Mouse (Mus musculus): ENCODE measurements around the gene Sema5b.

Sema5b gene

GRCm38 (mm10) chr16:35592274-35593065 lies 51.5 kb downstream of the Sema5b start:
- DNase-seq (ENCODE audit: inconsistent ontology term) = peak; percentile 76

- no peak for DNase-seq (ENCODE audit: inconsistent ontology term)
These were observed 52.5 kb downstream of the Sema5b start for GRCm38 (mm10) chr16:35593474-35593873.

- no peak for DNase-seq (ENCODE audit: inconsistent ontology term)
These were observed 55.3 kb downstream of the Sema5b start for GRCm38 (mm10) chr16:35596241-35596640.

DNA sequence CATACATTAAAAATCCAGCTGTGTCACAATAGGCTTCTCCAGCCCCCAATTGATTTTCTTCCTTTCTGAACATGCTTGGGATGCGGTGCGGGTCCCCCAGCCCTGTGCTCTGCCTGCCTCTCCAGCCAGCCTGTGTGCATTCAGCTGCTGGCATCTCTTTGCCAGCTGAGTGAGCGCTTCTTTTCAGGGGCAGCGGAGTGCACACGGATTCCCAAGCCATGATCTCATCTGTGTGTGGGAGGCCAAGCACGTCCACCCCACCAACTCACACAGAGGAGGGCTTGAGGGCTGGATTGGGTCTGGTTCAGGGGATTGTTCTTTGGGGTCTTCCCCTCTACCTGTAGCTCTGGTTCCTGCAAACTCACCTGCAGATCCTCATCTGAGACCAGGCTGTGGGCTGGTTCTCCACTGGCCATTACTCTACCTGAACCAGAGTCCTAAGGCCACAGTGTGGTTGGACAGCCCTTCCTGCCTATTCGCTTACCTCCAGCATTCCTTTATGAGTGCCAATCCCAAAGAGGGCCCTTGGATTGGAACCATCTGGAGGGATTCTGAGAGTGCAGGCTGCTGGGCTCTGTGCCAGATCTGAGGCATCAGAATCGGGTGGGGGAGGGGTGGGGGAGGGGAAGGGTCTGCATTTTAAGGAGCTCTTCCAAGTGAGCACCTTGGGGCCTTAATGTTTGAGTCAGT lies 55.9 kb downstream of the Sema5b start:
- peak; percentile 92 for DNase-seq (ENCODE audit: inconsistent ontology term)

DNA sequence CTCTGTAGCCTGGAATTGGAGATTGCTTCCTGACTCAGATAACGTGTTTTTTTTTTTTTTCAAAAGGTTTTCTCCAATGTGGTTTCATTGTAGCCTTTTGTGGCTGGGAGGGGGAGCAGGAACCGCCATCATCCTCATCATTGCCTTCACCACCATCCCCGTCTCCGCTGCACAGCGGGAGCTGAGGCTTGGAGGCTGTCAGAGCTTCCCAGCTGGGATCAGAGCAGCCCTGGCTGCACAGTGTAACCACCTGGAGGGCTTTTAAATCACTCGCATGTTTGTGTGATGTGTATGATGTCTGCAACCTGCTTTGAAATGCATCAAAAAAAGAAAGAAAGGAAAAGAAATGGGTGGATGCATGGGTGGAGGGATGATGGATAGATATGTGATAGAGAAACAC lies 57.0 kb downstream of the Sema5b start:
- no peak for DNase-seq (ENCODE audit: inconsistent ontology term)

- no peak for DNase-seq (ENCODE audit: inconsistent ontology term)
These were observed 57.9 kb downstream of the Sema5b start for GRCm38 (mm10) chr16:35598802-35599201.

DNA sequence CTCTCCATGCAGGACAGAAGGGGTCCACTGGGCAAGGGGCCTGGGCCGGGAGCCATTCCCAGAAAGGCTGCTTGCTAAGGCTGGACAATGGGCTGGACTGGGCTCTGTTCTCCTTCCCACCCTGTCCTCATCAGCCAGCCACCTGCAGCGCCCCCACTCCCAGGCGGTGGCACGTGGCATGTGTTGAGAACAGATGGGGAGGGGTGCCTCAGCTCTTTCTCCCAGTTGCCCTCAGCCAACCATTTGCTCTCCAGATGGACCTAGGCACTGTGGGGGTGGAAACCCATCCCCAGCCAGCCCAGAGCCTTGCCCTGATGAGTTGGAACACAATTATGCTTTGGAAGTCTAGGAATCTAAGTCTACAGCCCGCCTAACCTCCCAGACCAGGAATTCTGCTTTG lies 59.3 kb downstream of the Sema5b start:
- peak; percentile 82 for DNase-seq (ENCODE audit: inconsistent ontology term)

DNA sequence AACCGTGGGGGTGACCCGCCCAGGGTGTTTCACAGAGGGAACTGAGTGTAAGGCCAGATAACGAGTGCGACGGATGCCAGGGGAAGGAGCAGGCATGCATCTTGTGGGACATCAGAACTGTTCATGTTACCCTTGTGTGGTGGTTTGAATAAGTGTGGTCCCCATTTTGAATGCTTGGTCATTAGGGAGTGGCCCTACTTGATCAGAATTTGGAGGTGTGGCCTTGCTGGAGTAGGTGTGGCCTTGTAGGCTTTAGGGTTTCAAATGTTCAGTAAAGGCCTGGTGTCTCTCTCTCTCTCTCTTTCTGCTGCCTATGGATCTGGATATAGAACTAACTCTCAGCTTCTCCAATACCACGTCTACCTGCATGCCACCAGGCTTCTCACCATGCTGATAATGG lies 60.5 kb downstream of the Sema5b start:
- no peak for DNase-seq (ENCODE audit: inconsistent ontology term)

DNA sequence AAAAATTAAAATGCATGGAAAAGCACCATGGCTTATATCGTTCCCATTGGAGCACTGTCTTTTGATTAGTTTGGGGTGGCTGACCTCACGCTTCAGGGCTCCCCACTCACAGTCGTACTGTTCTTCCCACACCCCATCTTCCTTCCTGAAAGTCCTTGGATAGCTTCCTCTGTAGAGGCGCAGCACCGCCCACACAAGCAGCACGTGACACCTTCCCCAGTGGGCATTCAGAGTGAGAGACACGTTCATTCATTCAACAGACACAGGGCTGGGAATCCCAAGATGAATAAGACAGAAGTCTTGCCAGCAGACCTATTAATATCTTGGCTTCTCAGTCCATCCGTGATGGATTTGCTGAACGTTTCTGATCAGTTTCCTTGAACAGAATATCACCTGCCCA lies 61.6 kb downstream of the Sema5b start:
- no peak for DNase-seq (ENCODE audit: inconsistent ontology term)

GRCm38 (mm10) chr16:35603729-35604522 lies 63.0 kb downstream of the Sema5b start:
- DNase-seq (ENCODE audit: inconsistent ontology term) = peak; percentile 68

GRCm38 (mm10) chr16:35607250-35607649 lies 66.3 kb downstream of the Sema5b start:
- no peak for DNase-seq (ENCODE audit: inconsistent ontology term)

DNA sequence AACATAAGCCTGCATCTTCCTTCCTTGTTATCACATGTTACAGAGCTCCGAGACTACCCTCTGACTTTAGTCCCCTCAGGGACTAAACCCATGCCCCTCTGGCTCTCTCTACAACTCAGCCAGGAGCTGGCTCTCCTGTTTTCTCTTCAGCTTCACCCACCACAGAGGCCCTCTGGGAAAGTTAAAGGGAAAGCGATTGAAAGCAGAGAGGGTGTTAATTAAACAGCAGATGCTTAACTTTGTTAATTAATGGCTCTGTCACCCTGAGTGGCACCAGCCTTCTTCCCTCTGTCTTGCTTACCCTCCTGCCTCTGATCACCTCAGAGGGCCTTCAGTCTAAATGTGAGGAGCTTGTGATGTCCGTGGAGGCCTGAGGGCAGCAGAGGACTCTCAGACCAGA lies 67.3 kb downstream of the Sema5b start:
- no peak for DNase-seq (ENCODE audit: inconsistent ontology term)

DNA sequence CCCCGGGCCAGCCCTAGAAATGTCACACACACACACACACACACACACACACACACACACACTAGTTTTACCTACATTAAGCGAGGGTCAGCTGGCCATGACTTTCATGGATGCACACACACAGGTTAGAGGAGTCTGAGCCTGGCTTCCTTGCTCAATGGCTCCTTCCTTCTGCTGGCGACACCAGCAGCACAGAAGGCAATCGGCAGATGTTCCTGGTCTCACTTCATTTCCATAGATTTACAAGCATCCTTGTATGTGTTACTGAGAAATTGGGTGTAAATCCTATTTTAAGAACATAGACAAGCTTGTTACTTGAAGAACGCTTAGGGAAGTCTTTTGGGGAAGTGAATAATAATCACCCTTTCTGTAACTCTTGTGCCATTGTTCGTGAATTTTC lies 68.6 kb downstream of the Sema5b start:
- no peak for DNase-seq (ENCODE audit: inconsistent ontology term)

GRCm38 (mm10) chr16:35613851-35614804 lies 73.2 kb downstream of the Sema5b start:
- peak; percentile 90 for DNase-seq (ENCODE audit: inconsistent ontology term)

DNA sequence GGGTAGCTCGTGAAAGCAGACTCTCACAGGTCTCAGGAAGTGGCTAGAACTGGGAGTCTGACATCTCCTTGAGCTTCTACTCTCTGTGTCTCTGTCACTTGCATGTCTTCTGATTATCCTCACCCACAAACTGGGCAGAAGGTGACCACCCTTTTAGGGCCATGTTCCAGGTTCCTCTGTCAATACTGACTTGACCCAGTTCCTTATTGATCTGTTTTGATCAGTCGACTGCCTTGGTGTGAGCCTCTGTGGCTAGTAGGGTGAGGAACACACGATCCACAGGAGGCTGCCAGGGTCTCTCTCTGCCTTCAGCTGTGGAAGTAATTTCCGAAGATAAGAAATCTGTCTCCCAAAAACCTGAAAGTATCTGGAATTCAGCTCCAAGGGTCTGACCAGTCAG lies 76.8 kb downstream of the Sema5b start:
- no peak for DNase-seq (ENCODE audit: inconsistent ontology term)

- DNase-seq (ENCODE audit: inconsistent ontology term) = no peak
These were observed 82.1 kb downstream of the Sema5b start for GRCm38 (mm10) chr16:35623026-35623425.

DNA sequence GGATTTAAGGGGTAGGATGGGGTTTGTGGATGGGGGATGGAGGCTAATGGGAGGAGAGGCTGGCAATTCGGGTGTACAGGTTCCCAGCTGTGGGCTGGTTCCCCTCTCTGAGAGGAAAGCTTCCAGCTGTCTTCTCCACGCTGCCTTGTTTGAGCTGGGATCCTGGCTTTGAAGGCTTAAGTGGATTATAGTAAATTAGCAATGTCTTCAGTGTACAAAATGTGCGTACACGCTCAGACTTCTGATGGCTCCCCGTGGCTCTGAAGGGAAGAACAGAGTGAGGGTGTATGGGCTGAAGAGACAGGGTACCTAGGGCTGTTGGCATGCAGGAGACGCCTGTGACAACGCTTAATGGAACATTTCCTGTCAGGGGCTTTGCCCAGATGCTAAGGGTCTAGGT lies 83.0 kb downstream of the Sema5b start:
- DNase-seq (ENCODE audit: inconsistent ontology term) = no peak

DNA sequence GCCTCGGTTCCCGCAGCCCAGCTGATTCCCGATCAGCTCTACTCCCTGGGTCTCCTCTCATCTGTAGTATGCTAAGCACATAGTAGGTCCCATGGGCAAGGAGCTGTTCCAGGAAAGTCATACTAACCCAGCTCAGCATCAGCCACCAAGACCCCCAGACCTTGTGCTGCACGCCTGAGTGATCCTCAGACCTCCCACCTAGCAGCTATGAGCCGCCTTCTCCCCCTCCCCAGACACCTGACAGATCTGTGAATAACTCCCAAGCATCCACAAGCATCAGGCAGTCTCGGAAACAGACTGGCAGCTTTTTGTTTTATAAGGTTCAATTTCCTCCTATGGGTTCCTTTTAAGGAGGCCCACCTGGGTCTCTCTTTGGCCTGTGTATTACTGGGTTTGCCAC lies 83.9 kb downstream of the Sema5b start:
- no peak for DNase-seq (ENCODE audit: inconsistent ontology term)

GRCm38 (mm10) chr16:35625286-35626020 lies 84.5 kb downstream of the Sema5b start:
- peak; percentile 62 for DNase-seq (ENCODE audit: inconsistent ontology term)

GRCm38 (mm10) chr16:35627992-35628607 lies 87.2 kb downstream of the Sema5b start:
- DNase-seq (ENCODE audit: inconsistent ontology term) = peak; percentile 71

Data from Muller cell, postnatal 12 days (primary cell).